Mouse (Mus musculus) regulatory T cell (primary cell): Measurements from ENCODE around the gene Tmem127.
"Not testable (repeated sequence)": the region's sequence is repeated elsewhere in the genome, so short reads cannot be mapped to it uniquely, and the experiment has no call there.

Experiments
- in situ Hi-C: fragments of 300-600 bp; cut with MboI, MseI; formaldehyde crosslinking; loops from one replicate; pipeline ENCODE4 v1.15.1; 2025; ENCODE audit warnings: high pct_unique_total_duplicates

Gene Tmem127

GRCm38 (mm10) chr2:127267854-127268253 lies 20.1 kb downstream of the Tmem127 start:
- in situ Hi-C loops: no loop called here

- in situ Hi-C loops: no loop called here
These were observed 22.0 kb downstream of the Tmem127 start, which contains the start of gene Stard7 for GRCm38 (mm10) chr2:127269491-127270299. Stard7 (plus strand) TSS chr2:127270218.

GRCm38 (mm10) chr2:127270300-127271041 lies 22.8 kb downstream of the Tmem127 start:
- in situ Hi-C loops: no loop called here

GRCm38 (mm10) chr2:127271042-127271515 lies 23.4 kb downstream of the Tmem127 start:
- in situ Hi-C loops: no loop called here

- in situ Hi-C loops: not testable (repeated sequence)
These were observed 24.3 kb downstream of the Tmem127 start for GRCm38 (mm10) chr2:127272049-127272448.

GRCm38 (mm10) chr2:127272806-127273205 lies 25.1 kb downstream of the Tmem127 start:
- in situ Hi-C loops: no loop called here

- in situ Hi-C loops: no loop called here
These were observed 26.9 kb downstream of the Tmem127 start for GRCm38 (mm10) chr2:127274590-127274989.

- in situ Hi-C loops: loop anchor here (5.0 kb wide), 1 partner anchor 33 kb away; no protein-coding TSS in a partner anchor
These were observed 28.0 kb downstream of the Tmem127 start for GRCm38 (mm10) chr2:127275551-127276320.

- in situ Hi-C loops: loop anchor here (5.0 kb wide), 1 partner anchor 36 kb away; no protein-coding TSS in a partner anchor
These were observed 30.5 kb downstream of the Tmem127 start for GRCm38 (mm10) chr2:127278162-127278561.

GRCm38 (mm10) chr2:127292250-127292649 lies 44.5 kb downstream of the Tmem127 start:
- in situ Hi-C loops: loop anchor here (5.0 kb wide), 1 partner anchor 75 kb away; no protein-coding TSS in a partner anchor

- in situ Hi-C loops: loop anchor here (5.0 kb wide), 1 partner anchor 140 kb away; no protein-coding TSS in a partner anchor
These were observed 49.5 kb downstream of the Tmem127 start for GRCm38 (mm10) chr2:127297001-127297805.

GRCm38 (mm10) chr2:127298056-127298455 lies 50.3 kb downstream of the Tmem127 start:
- in situ Hi-C loops: loop anchor here (5.0 kb wide), 1 partner anchor 139 kb away; no protein-coding TSS in a partner anchor

- in situ Hi-C loops: no loop called here
These were observed 53.0 kb downstream of the Tmem127 start for GRCm38 (mm10) chr2:127300701-127301100.

GRCm38 (mm10) chr2:127301883-127302282 lies 54.2 kb downstream of the Tmem127 start:
- in situ Hi-C loops: no loop called here

GRCm38 (mm10) chr2:127304192-127304591 lies 56.5 kb downstream of the Tmem127 start:
- in situ Hi-C loops: not testable (repeated sequence)

- in situ Hi-C loops: loop anchor here (5.0 kb wide), 1 partner anchor 43 kb away; no protein-coding TSS in a partner anchor
These were observed 57.0 kb downstream of the Tmem127 start for GRCm38 (mm10) chr2:127304609-127305210.

- in situ Hi-C loops: loop anchor here (5.0 kb wide), 1 partner anchor 41 kb away; no protein-coding TSS in a partner anchor
These were observed 58.4 kb downstream of the Tmem127 start for GRCm38 (mm10) chr2:127306123-127306522.

GRCm38 (mm10) chr2:127307179-127307578 lies 59.5 kb downstream of the Tmem127 start:
- in situ Hi-C loops: loop anchor here (5.0 kb wide), 1 partner anchor 40 kb away; no protein-coding TSS in a partner anchor

GRCm38 (mm10) chr2:127308660-127309059 lies 61.0 kb downstream of the Tmem127 start:
- in situ Hi-C loops: loop anchor here (5.0 kb wide), 1 partner anchor 39 kb away; no protein-coding TSS in a partner anchor

- in situ Hi-C loops: no loop called here
These were observed 62.5 kb downstream of the Tmem127 start for GRCm38 (mm10) chr2:127310246-127310645.
